Mouse (Mus musculus) liver, embryonic 11.5 days (tissue): Measurements from ENCODE around the gene Fam222a. TPM values are rescaled to one million over a fixed set of nuclear protein-coding genes. Genes with fewer than 3 reads are reported as not detected.

Experiments
- ATAC-seq: fragments of 200-750 bp; cut with Nextera tagmentation; replicated peaks from 2 replicates; pipeline ENCODE4 v1.8.0; 2017; ENCODE audit warnings: moderate number of reproducible peaks, mild to moderate bottlenecking, moderate TSS enrichment, moderate library complexity; ENCODE audit not compliant: low FRiP score
- DNase-seq: peaks from one replicate; pipeline ENCODE4 v3.0.0-alpha.2; 2017; ENCODE audit warnings: low spot score
- H3K27ac ChIP-seq: fragments of 300-500 bp; sonication (generic); 2 replicates; pipeline ENCODE4 v1.5.1; 2014; ENCODE audit warnings: mild to moderate bottlenecking, low read depth, low read length, control low read depth
- H3K27me3 ChIP-seq: fragments of 300-500 bp; sonication (generic); replicated peaks from 2 replicates; pipeline ENCODE4 v1.6.1; 2014; ENCODE audit warnings: low read length, mixed read lengths; ENCODE audit not compliant: control insufficient read depth, insufficient read depth
- H3K36me3 ChIP-seq: fragments of 300-500 bp; sonication (generic); 2 replicates; pipeline ENCODE4 v1.6.1; 2014; ENCODE audit warnings: mild to moderate bottlenecking, low read length, moderate library complexity, mixed read lengths; ENCODE audit not compliant: control insufficient read depth, insufficient read depth
- H3K4me1 ChIP-seq: fragments of 300-500 bp; sonication (generic); replicated peaks from 2 replicates; pipeline ENCODE4 v1.6.1; 2014; ENCODE audit warnings: low read length, mixed read lengths; ENCODE audit not compliant: control insufficient read depth, insufficient read depth
- H3K4me2 ChIP-seq: fragments of 300-500 bp; sonication (generic); 2 replicates; pipeline ENCODE4 v1.6.1; 2014; ENCODE audit warnings: mild to moderate bottlenecking, control low read depth, moderate library complexity
- H3K4me3 ChIP-seq: fragments of 300-500 bp; sonication (generic); 2 replicates; pipeline ENCODE4 v1.5.1; 2014; ENCODE audit warnings: low read depth, low read length, control low read depth
- H3K9ac ChIP-seq: fragments of 300-500 bp; sonication (generic); 2 replicates; pipeline ENCODE4 v1.6.1; 2014; ENCODE audit warnings: low read depth, low read length, control low read depth
- H3K9me3 ChIP-seq: fragments of 300-500 bp; sonication (generic); 2 replicates; pipeline ENCODE4 v1.6.1; 2016; ENCODE audit warnings: low read length, inconsistent platforms, mixed read lengths; ENCODE audit not compliant: control insufficient read depth
- WGBS: fragments of 180-500 bp; shearing (Covaris S2); extraction: QIAGEN DNeasy Blood & Tissue Kit; methylation state at CpG from one replicate; pipeline ENCODE4 v1.1.7; 2014; 5-methylcytosine and 5-hydroxymethylcytosine counted together
- polyA plus RNA-seq: library from polyadenylated mRNA; unstranded; fragments of >200 nt; fragmentation: Nextera tagmentation; extraction: Ambion mirVana; gene quantifications from 2 replicates; pipeline ENCODE4 v1.2.1, GENCODE M21; 2014

Fam222a gene
- polyA plus RNA-seq, 1 experiment from 2014 or later = 2.3 TPM

- Histone ChIP-seq H3K4me3 (no peak overlapping the region), H3K4me2 (peak overlapping the region; percentile 11; the same call in 1 of the 2 replicates), H3K27ac (no peak overlapping the region), H3K27me3 (peaks cover 59% of the 10 kb centered on the region), H3K9me3 (no peaks in the 10 kb centered on the region), H3K4me1 (peaks cover 29% of the 10 kb centered on the region), H3K9ac (no peak overlapping the region), H3K36me3 (no peaks in the 10 kb centered on the region)
- no peak for ATAC-seq
- 47% methylated on average over 2 of the region's 2 CpGs for WGBS
- no peak for DNase-seq
Observed at GRCm38 (mm10) chr5:114572997-114573396, 5.2 kb downstream of the Fam222a start.

GRCm38 (mm10) chr5:114573920-114574628, 6.3 kb downstream of the Fam222a start:
- Histone ChIP-seq H3K36me3 (no peaks in the 10 kb centered on the region), H3K9me3 (no peaks in the 10 kb centered on the region), H3K4me2 (no peak overlapping the region; the same call in 1 of the 2 replicates), H3K4me3 (no peak overlapping the region), H3K27me3 (peaks cover 48% of the 10 kb centered on the region), H3K27ac (no peak overlapping the region), H3K4me1 (peaks cover 25% of the 10 kb centered on the region), H3K9ac (no peak overlapping the region)
- DNase-seq (no peak), ATAC-seq (no peak)
- WGBS = 59% methylated on average over 12 of the region's 12 CpGs

- no peak overlapping the region for H3K27ac ChIP-seq
- ATAC-seq (no peak), DNase-seq (no peak)
- 58% methylated on average over 11 of the region's 11 CpGs for WGBS
- H3K4me2 ChIP-seq = no peak overlapping the region
- no peaks in the 10 kb centered on the region for H3K9me3 ChIP-seq
- peaks cover 25% of the 10 kb centered on the region for H3K4me1 ChIP-seq
- H3K36me3 ChIP-seq = no peaks in the 10 kb centered on the region
- H3K9ac ChIP-seq = no peak overlapping the region
- H3K27me3 ChIP-seq = peaks cover 38% of the 10 kb centered on the region
- no peak overlapping the region for H3K4me3 ChIP-seq
Observed at GRCm38 (mm10) chr5:114575010-114575409, 7.2 kb downstream of the Fam222a start.

- peaks cover 25% of the 10 kb centered on the region for H3K4me1 ChIP-seq
- DNase-seq (no peak), ATAC-seq (no peak)
- no peak overlapping the region for H3K4me3 ChIP-seq
- no peak overlapping the region for H3K4me2 ChIP-seq
- H3K9me3 ChIP-seq = no peaks in the 10 kb centered on the region
- WGBS = 77% methylated on average over 7 of the region's 7 CpGs
- no peak overlapping the region for H3K9ac ChIP-seq
- H3K27me3 ChIP-seq = peaks cover 34% of the 10 kb centered on the region
- no peaks in the 10 kb centered on the region for H3K36me3 ChIP-seq
- H3K27ac ChIP-seq = no peak overlapping the region
Observed at GRCm38 (mm10) chr5:114575530-114575929, 7.7 kb downstream of the Fam222a start.

- Histone ChIP-seq H3K4me2 (no peak overlapping the region), H3K9me3 (no peaks in the 10 kb centered on the region), H3K27ac (no peak overlapping the region), H3K9ac (no peak overlapping the region), H3K36me3 (no peaks in the 10 kb centered on the region), H3K4me3 (no peak overlapping the region), H3K27me3 (peaks cover 29% of the 10 kb centered on the region), H3K4me1 (peaks cover 19% of the 10 kb centered on the region)
- ATAC-seq (no peak), DNase-seq (no peak)
- 88% methylated on average over 16 of the region's 16 CpGs for WGBS
Observed at GRCm38 (mm10) chr5:114575986-114576605, 8.3 kb downstream of the Fam222a start.

- Histone ChIP-seq H3K27me3 (peaks cover 7% of the 10 kb centered on the region; the same call in 1 of the 2 replicates), H3K4me3 (no peak overlapping the region), H3K4me1 (peaks cover 10% of the 10 kb centered on the region), H3K27ac (no peak overlapping the region), H3K9ac (no peak overlapping the region), H3K4me2 (no peak overlapping the region), H3K9me3 (no peaks in the 10 kb centered on the region), H3K36me3 (no peaks in the 10 kb centered on the region)
- no peak for ATAC-seq
- 74% methylated on average over 20 of the region's 20 CpGs for WGBS
- no peak for DNase-seq
Observed at GRCm38 (mm10) chr5:114578361-114578760, 10.5 kb downstream of the Fam222a start.

GRCm38 (mm10) chr5:114579714-114580357, 12.0 kb downstream of the Fam222a start:
- DNase-seq = no peak
- Histone ChIP-seq H3K4me1 (peaks cover 8% of the 10 kb centered on the region), H3K27ac (no peak overlapping the region)

GRCm38 (mm10) chr5:114581486-114581885, 13.7 kb downstream of the Fam222a start:
- H3K27me3 ChIP-seq = peaks cover 4% of the 10 kb centered on the region; the same call in 1 of the 2 replicates
- H3K4me2 ChIP-seq = no peak overlapping the region
- DNase-seq (no peak), ATAC-seq (no peak)
- peaks cover 15% of the 10 kb centered on the region for H3K4me1 ChIP-seq
- no peak overlapping the region for H3K4me3 ChIP-seq
- 81% methylated on average over 12 of the region's 12 CpGs for WGBS
- H3K36me3 ChIP-seq = no peaks in the 10 kb centered on the region
- H3K27ac ChIP-seq = no peak overlapping the region
- no peak overlapping the region for H3K9ac ChIP-seq
- no peaks in the 10 kb centered on the region for H3K9me3 ChIP-seq

More at GRCm38 (mm10) chr5:114579714-114580357, 12.0 kb downstream of the Fam222a start:
- H3K4me3 ChIP-seq = no peak overlapping the region
- no peaks in the 10 kb centered on the region for H3K9me3 ChIP-seq
- 0 out of 2 replicates have a peak, but pooled peaks cover 4% of the 10 kb centered on the region for H3K27me3 ChIP-seq
- 70% methylated on average over 8 of the region's 8 CpGs for WGBS
- ATAC-seq = no peak
- no peaks in the 10 kb centered on the region for H3K36me3 ChIP-seq
- no peak overlapping the region for H3K4me2 ChIP-seq
- no peak overlapping the region for H3K9ac ChIP-seq
